Mouse (Mus musculus): ENCODE data around the gene Arsg. TPM values are rescaled to one million over a fixed set of nuclear protein-coding genes. Genes with fewer than 3 reads are reported as not detected.
"Not testable (repeated sequence)": the region's sequence is repeated elsewhere in the genome, so short reads cannot be mapped to it uniquely, and the experiment has no call there.

Gene Arsg
- polyA plus RNA-seq, 1 experiment: 26.8 TPM

- TF ChIP-seq POLR2A (IDR thresholded peaks at IDR 0.05; ENCODE audit: extremely low read depth, insufficient read depth, low read length) (no peak), CTCF (IDR thresholded peaks at IDR 0.05; ENCODE audit: extremely low read depth, insufficient read depth, low read length) (no peak)
- no peak overlapping the region for H3K27ac ChIP-seq (ENCODE audit: insufficient read depth, low read length)
- no peak overlapping the region for H3K4me3 ChIP-seq (ENCODE audit: insufficient read depth, low read length)
- no peaks in the 10 kb centered on the region for H3K4me1 ChIP-seq (ENCODE audit: control insufficient read depth, insufficient read depth, low read length)
Observed at GRCm38 (mm10) chr11:109489763-109490162, 16.6 kb downstream of the Arsg start.

DNA sequence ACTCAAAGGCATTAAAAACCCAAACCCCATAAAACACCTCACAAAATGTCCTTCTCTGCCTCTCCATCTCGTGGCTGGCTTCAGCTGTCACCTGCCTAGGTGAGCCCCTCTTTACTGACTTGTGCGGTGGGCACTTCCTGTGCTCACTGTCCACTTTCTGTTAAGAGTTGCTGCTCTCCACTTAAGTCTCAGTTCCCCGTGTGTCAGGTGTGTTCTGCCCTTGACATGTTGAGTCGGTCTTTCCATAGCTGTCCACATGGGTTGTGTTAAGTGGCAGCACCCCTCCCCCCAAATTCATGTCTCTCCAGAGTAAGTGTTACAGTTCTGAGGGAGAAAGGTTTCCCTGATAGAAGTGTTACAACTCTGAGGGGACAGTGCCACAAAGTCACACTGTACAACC lies 18.7 kb downstream of the Arsg start:
- H3K4me1 ChIP-seq (ENCODE audit: control insufficient read depth, insufficient read depth, low read length): peaks cover 2% of the 10 kb centered on the region; the same call in 1 of the 2 replicates
- no peak overlapping the region for H3K4me3 ChIP-seq (ENCODE audit: insufficient read depth, low read length)
- no peak for TF ChIP-seq POLR2A (IDR thresholded peaks at IDR 0.05; ENCODE audit: extremely low read depth, insufficient read depth, low read length)
- no peak for TF ChIP-seq CTCF (IDR thresholded peaks at IDR 0.05; ENCODE audit: extremely low read depth, insufficient read depth, low read length)
- H3K27ac ChIP-seq (ENCODE audit: insufficient read depth, low read length): no peak overlapping the region

GRCm38 (mm10) chr11:109492847-109493464 lies 19.8 kb downstream of the Arsg start:
- not testable (repeated sequence) for H3K4me1 ChIP-seq (ENCODE audit: control insufficient read depth, insufficient read depth, low read length); H3K27ac ChIP-seq (ENCODE audit: insufficient read depth, low read length); H3K4me3 ChIP-seq (ENCODE audit: insufficient read depth, low read length)

- TF ChIP-seq CTCF (IDR thresholded peaks at IDR 0.05; ENCODE audit: extremely low read depth, insufficient read depth, low read length): no peak
- no peak for TF ChIP-seq POLR2A (IDR thresholded peaks at IDR 0.05; ENCODE audit: extremely low read depth, insufficient read depth, low read length)
- H3K4me1 ChIP-seq (ENCODE audit: control insufficient read depth, insufficient read depth, low read length): peaks cover 2% of the 10 kb centered on the region; the same call in 1 of the 2 replicates
- no peak overlapping the region for H3K4me3 ChIP-seq (ENCODE audit: insufficient read depth, low read length)
- no peak overlapping the region for H3K27ac ChIP-seq (ENCODE audit: insufficient read depth, low read length)
Observed at GRCm38 (mm10) chr11:109494890-109495770, 22.0 kb downstream of the Arsg start.

- H3K4me3 ChIP-seq (ENCODE audit: insufficient read depth, low read length): no peak overlapping the region
- H3K27ac ChIP-seq (ENCODE audit: insufficient read depth, low read length): no peak overlapping the region
- TF ChIP-seq CTCF (IDR thresholded peaks at IDR 0.05; ENCODE audit: extremely low read depth, insufficient read depth, low read length) (no peak), POLR2A (IDR thresholded peaks at IDR 0.05; ENCODE audit: extremely low read depth, insufficient read depth, low read length) (no peak)
- peaks cover 2% of the 10 kb centered on the region; the same call in 1 of the 2 replicates for H3K4me1 ChIP-seq (ENCODE audit: control insufficient read depth, insufficient read depth, low read length)
Observed at GRCm38 (mm10) chr11:109495771-109496474, 22.7 kb downstream of the Arsg start.

DNA sequence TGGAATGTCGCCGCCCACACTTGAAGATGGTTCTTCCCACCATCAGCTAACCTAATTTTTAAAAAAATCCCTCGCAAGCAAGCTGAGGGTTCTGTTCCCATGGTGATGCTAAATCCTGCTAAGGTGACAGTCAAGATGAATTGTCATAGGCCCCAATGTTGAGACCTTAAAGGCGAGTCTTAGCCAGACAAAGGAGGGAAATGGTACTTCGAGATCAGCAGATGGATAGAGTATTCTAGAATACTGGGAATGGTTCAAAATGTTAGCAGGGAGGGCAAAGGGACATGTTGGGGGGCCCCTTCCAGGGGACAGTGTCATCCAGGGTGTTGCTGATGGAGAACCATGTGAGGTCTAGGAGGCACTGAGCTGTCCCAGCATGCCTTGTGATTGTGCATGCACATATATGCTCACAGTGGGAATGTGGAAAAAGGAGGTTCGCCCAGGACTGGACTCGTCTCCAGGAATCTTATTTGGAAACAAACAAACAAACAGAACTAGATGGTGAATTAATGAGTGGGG lies 23.4 kb downstream of the Arsg start:
- no peak for TF ChIP-seq CTCF (IDR thresholded peaks at IDR 0.05; ENCODE audit: extremely low read depth, insufficient read depth, low read length)
- TF ChIP-seq POLR2A (IDR thresholded peaks at IDR 0.05; ENCODE audit: extremely low read depth, insufficient read depth, low read length): no peak
- Histone ChIP-seq H3K4me1 (ENCODE audit: control insufficient read depth, insufficient read depth, low read length) (peaks cover 2% of the 10 kb centered on the region; the same call in 1 of the 2 replicates), H3K27ac (ENCODE audit: insufficient read depth, low read length) (no peak overlapping the region), H3K4me3 (ENCODE audit: insufficient read depth, low read length) (no peak overlapping the region)

DNA sequence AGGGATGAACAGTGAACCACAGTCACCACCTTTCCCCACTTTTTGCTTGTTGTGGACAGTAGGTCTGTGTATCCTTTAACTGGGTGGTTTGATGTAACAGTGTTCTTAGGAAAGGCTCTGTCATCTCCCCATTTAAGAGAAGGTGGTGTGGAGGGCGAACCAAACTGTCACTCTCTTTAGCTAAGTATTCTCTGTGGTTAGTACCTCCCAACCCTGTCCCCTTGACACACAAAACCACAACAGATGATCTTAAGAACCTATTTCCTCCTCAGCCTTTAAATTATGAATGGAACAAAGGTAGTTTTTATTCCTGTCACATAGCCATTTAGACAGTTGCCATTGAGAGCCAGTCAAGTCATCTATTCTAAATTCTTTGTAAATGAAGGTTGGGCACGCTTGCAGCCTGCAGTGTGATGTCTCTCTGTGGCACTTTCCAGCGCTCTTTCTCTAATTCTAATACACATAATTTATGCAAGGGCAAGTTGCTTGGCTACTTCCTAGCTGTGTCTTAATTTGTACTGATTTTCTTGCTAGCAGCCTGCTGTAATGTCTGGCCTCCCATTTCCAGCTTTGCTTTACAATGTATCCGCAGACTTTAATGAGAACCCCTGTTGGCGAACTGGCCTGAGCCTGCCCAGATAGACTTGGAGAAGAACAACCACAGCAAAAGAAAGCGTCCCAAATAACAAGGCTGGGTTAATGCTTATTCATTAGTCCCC lies 24.0 kb downstream of the Arsg start:
- no peak overlapping the region for H3K4me3 ChIP-seq (ENCODE audit: insufficient read depth, low read length)
- peaks cover 2% of the 10 kb centered on the region; the same call in 1 of the 2 replicates for H3K4me1 ChIP-seq (ENCODE audit: control insufficient read depth, insufficient read depth, low read length)
- no peak for TF ChIP-seq CTCF (IDR thresholded peaks at IDR 0.05; ENCODE audit: extremely low read depth, insufficient read depth, low read length)
- TF ChIP-seq POLR2A (IDR thresholded peaks at IDR 0.05; ENCODE audit: extremely low read depth, insufficient read depth, low read length): no peak
- no peak overlapping the region for H3K27ac ChIP-seq (ENCODE audit: insufficient read depth, low read length)

DNA sequence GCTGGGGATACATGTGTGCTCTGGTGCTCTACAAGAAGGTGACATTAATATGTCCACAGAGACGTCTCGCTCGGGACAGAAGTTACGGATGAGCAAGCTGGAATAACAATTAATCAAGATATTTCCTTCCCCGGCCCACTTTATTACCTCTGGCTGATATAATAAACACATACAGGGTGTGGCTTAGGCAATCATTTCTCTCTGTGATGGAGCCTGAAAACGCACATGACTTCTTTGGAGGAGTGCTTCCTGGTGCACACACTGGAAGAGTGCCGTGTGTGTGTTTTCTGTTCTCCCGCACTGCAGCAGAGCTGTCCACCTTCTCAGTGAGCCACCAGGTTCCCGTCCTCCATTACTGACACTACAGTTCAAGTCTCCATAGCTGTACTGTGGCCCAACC lies 24.8 kb downstream of the Arsg start:
- Histone ChIP-seq H3K4me3 (ENCODE audit: insufficient read depth, low read length) (no peak overlapping the region), H3K27ac (ENCODE audit: insufficient read depth, low read length) (no peak overlapping the region), H3K4me1 (ENCODE audit: control insufficient read depth, insufficient read depth, low read length) (peaks cover 2% of the 10 kb centered on the region; the same call in 1 of the 2 replicates)
- TF ChIP-seq CTCF (IDR thresholded peaks at IDR 0.05; ENCODE audit: extremely low read depth, insufficient read depth, low read length) (no peak), POLR2A (IDR thresholded peaks at IDR 0.05; ENCODE audit: extremely low read depth, insufficient read depth, low read length) (no peak)

- TF ChIP-seq POLR2A (IDR thresholded peaks at IDR 0.05; ENCODE audit: extremely low read depth, insufficient read depth, low read length) (no peak), CTCF (IDR thresholded peaks at IDR 0.05; ENCODE audit: extremely low read depth, insufficient read depth, low read length) (no peak)
- H3K27ac ChIP-seq (ENCODE audit: insufficient read depth, low read length): no peak overlapping the region
- H3K4me1 ChIP-seq (ENCODE audit: control insufficient read depth, insufficient read depth, low read length): peaks cover 2% of the 10 kb centered on the region; the same call in 1 of the 2 replicates
- no peak overlapping the region for H3K4me3 ChIP-seq (ENCODE audit: insufficient read depth, low read length)
Observed at GRCm38 (mm10) chr11:109500206-109500605, 27.0 kb downstream of the Arsg start.
